Mouse (Mus musculus) liver, adult 2 months (tissue): ENCODE measurements around the gene Pbxip1.

Source experiments
- CTCF ChIP-seq: fragments of 200-500 bp; IDR thresholded peaks from 2 replicates; pipeline ENCODE4 v1.5.1; 2011; ENCODE audit warnings: low read depth, low read length, control low read depth
- POLR2A ChIP-seq: fragments of 200-500 bp; IDR thresholded peaks from 2 replicates; pipeline ENCODE4 v1.6.1; 2011; ENCODE audit warnings: low read length, control low read depth; ENCODE audit not compliant: insufficient read depth; ENCODE audit errors: extremely low read depth

- no peak for TF ChIP-seq CTCF
- no peak for TF ChIP-seq POLR2A
Measured at GRCm38 (mm10) chr3:89432606-89433005, 3.9 kb upstream of the Pbxip1 start.
